Comparison of ENCODE assay signal across 8 mouse cellular contexts in the genomic region with DNA sequence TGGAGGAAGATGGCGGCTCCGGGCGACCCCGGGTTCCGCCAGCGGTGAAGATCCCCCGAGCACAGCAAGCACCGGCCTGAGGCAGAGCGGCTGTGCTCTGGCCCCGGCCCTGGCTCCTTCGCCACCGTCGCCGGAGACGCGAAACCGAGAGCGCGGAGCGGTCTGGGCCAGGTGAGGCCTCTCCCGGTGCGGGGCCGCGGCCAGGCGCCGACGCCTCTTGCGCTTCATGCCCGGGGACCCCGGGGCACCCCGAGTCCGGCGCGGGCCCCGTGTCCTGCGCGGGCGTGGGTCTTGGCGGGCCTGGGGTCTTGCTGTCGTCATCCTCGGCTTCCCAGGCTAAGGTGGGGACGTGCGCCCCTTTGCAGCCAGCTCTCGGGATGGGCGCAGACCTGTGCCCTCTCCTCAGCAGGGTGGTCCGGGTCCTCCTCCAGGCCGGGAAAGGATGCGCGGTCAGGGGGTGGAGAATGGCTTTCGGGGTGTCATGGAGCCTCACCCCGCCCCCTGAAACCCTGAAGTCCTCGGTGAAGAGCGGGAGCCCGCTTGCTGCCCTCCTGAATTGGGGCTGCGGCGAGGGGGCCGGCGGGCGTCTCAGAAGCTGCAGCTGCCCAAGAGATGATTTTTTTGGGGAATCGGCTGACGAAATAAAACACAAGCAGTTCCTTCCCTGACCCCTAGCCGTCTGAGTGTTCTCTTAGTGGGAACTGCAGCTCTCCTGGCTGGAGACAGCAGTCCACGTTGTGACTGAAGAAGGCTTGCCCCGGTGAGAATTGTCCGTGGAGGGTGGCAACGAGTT. TPM values are rescaled to one million over a fixed set of nuclear protein-coding genes. Genes with fewer than 3 reads are reported as not detected.
A peak's percentile ranks its signal among the peaks of the same experiment; 100 is the strongest.
DNase-seq lines count a peak whose midpoint lies in the region; ATAC-seq lines count a peak whose summit lies in the region.

No protein-coding gene starts in this region.

- peak overlapping the region; percentile 91 for H3K4me3 ChIP-seq in brown adipose tissue, adult 24 weeks (ENCODE audit: insufficient read depth, low read depth, low read length)
- H3K4me3 ChIP-seq in heart, embryonic 11.5 days (ENCODE audit: low read depth, low read length), result peak overlapping the region; percentile 99
- peak overlapping the region; percentile 99 for H3K4me3 ChIP-seq in kidney, embryonic 15.5 days (replicated peaks)
- peak overlapping the region; percentile 71 for H3K4me3 ChIP-seq in stomach, embryonic 15.5 days (replicated peaks)

- WGBS in heart, embryonic 11.5 days (ENCODE audit: insufficient replicate concordance), result under 1% methylated on average over 55 of the region's 66 CpGs
- WGBS in kidney, embryonic 15.5 days, result under 1% methylated on average over 66 of the region's 66 CpGs
- under 1% methylated on average over 66 of the region's 66 CpGs for WGBS in stomach, embryonic 15.5 days

- no peaks in the 10 kb centered on the region for H3K9me3 ChIP-seq in heart, embryonic 11.5 days (replicated peaks; ENCODE audit: control insufficient read depth, low read length)
- H3K9me3 ChIP-seq in kidney, embryonic 15.5 days (replicated peaks), result no peaks in the 10 kb centered on the region
- H3K9me3 ChIP-seq in stomach, embryonic 15.5 days, result no peaks in the 10 kb centered on the region

- peak; percentile 64 for ATAC-seq in heart, embryonic 11.5 days (replicated peaks; ENCODE audit: insufficient number of reproducible peaks, low FRiP score, low TSS enrichment)
- ATAC-seq in kidney, embryonic 15.5 days (replicated peaks; ENCODE audit: low FRiP score), result peak; percentile 83
- ATAC-seq in megakaryocyte progenitor cell, adult 5-6 weeks (replicated peaks; ENCODE audit: poor library complexity), result peak; percentile 50
- ATAC-seq in stomach, embryonic 15.5 days (ENCODE audit: insufficient read depth, low FRiP score, low read depth), result peak; percentile 73

- no peaks in the 10 kb centered on the region for H3K27me3 ChIP-seq in heart, embryonic 11.5 days (ENCODE audit: control insufficient read depth, insufficient read depth, low read length)
- no peaks in the 10 kb centered on the region for H3K27me3 ChIP-seq in kidney, embryonic 15.5 days
- no peaks in the 10 kb centered on the region for H3K27me3 ChIP-seq in stomach, embryonic 15.5 days (replicated peaks)

- peak overlapping the region; percentile 36; the same call in 1 of the 2 replicates for H3K27ac ChIP-seq in brown adipose tissue, adult 24 weeks (replicated peaks; ENCODE audit: low read depth, low read length)
- peak overlapping the region; percentile 81 for H3K27ac ChIP-seq in heart, embryonic 11.5 days (ENCODE audit: low read depth, low read length)
- peak overlapping the region; percentile 98 for H3K27ac ChIP-seq in kidney, embryonic 15.5 days
- H3K27ac ChIP-seq in stomach, embryonic 15.5 days, result peak overlapping the region; percentile 97

- no peaks in the 10 kb centered on the region for H3K36me3 ChIP-seq in heart, embryonic 11.5 days (ENCODE audit: control insufficient read depth, insufficient read depth, low read length)
- no peaks in the 10 kb centered on the region for H3K36me3 ChIP-seq in kidney, embryonic 15.5 days
- no peaks in the 10 kb centered on the region for H3K36me3 ChIP-seq in stomach, embryonic 15.5 days

- peak overlapping the region; percentile 97 for H3K9ac ChIP-seq in heart, embryonic 11.5 days (ENCODE audit: low read depth, low read length)
- H3K9ac ChIP-seq in kidney, embryonic 15.5 days, result peak overlapping the region; percentile 98
- H3K9ac ChIP-seq in stomach, embryonic 15.5 days, result peak overlapping the region; percentile 86

- peak overlapping the region; percentile 92 for H3K4me2 ChIP-seq in heart, embryonic 11.5 days
- peak overlapping the region; percentile 87 for H3K4me2 ChIP-seq in kidney, embryonic 15.5 days
- peak overlapping the region; percentile 67 for H3K4me2 ChIP-seq in stomach, embryonic 15.5 days

- peak; percentile 41 to 50 for DNase-seq in adrenal gland, adult 18-20 months (ENCODE audit: low spot score in 2 of 2)
- no peak for DNase-seq in adrenal gland, adult 8-10 months
- peak; percentile 50 for DNase-seq in B cell, adult 2 months

- peaks cover 3% of the 10 kb centered on the region; the same call in 1 of the 2 replicates for H3K4me1 ChIP-seq in brown adipose tissue, adult 24 weeks (ENCODE audit: control insufficient read depth, insufficient read depth, insufficient read length, low read length)
- H3K4me1 ChIP-seq in heart, embryonic 11.5 days (ENCODE audit: control insufficient read depth, insufficient read depth, low read length), result peaks cover 20% of the 10 kb centered on the region
- H3K4me1 ChIP-seq in kidney, embryonic 15.5 days, result peaks cover 23% of the 10 kb centered on the region
- peaks cover 10% of the 10 kb centered on the region; the same call in 1 of the 2 replicates for H3K4me1 ChIP-seq in stomach, embryonic 15.5 days

RNA-seq across cellular contexts. Expression of gene Fbxo42, which starts 0.5 kb away (rescaled TPM):
- 10 to 100 TPM; 21.1 to 23.1 TPM for total RNA-seq in adrenal gland, adult 18-20 months (2021)
- 10 to 100 TPM; 24.5 to 32.1 (median 29.0) TPM for total RNA-seq in adrenal gland, adult 8-10 months (2022)
- 4.4 and 5.3 TPM in 2 replicates for polyA plus RNA-seq in brown adipose tissue, adult 24 weeks (2012; ENCODE audit: insufficient read depth, insufficient read length, missing spikeins)
- 18.5 and 19.3 TPM in 2 replicates for polyA plus RNA-seq in heart, embryonic 11.5 days (2014; fragmentation: Nextera tagmentation; extraction: Ambion mirVana)
- 22.4 and 23.0 TPM in 2 replicates for polyA plus RNA-seq in kidney, embryonic 15.5 days (2015; fragmentation: Nextera tagmentation; extraction: Ambion mirVana)
- 15.4 and 16.4 TPM in 2 replicates for total RNA-seq in megakaryocyte progenitor cell, adult 5-6 weeks (2015)
- total RNA-seq in megakaryocyte progenitor cell, adult 5-6 weeks (2017), result 10.5 and 11.4 TPM in 2 replicates
- polyA plus RNA-seq in stomach, embryonic 15.5 days (2015; fragmentation: Nextera tagmentation; extraction: Ambion mirVana), result 21.3 and 21.4 TPM in 2 replicates

RNA-seq across cellular contexts. Expression of gene Szrd1, which starts 8.6 kb away (rescaled TPM):
- 100 to 1,000 TPM; 109 to 127 TPM for total RNA-seq in adrenal gland, adult 18-20 months (2021)
- total RNA-seq in adrenal gland, adult 8-10 months (2022), result 100 to 1,000 TPM in 3 of 4 experiments, 10 to 100 TPM in 1; 96.1 to 123 (median 115) TPM
- 52.2 and 85.4 TPM in 2 replicates for polyA plus RNA-seq in brown adipose tissue, adult 24 weeks (2012; ENCODE audit: insufficient read depth, insufficient read length, missing spikeins)
- 23.6 and 25.7 TPM in 2 replicates for polyA plus RNA-seq in heart, embryonic 11.5 days (2014; fragmentation: Nextera tagmentation; extraction: Ambion mirVana)
- 49.6 and 50.4 TPM in 2 replicates for polyA plus RNA-seq in kidney, embryonic 15.5 days (2015; fragmentation: Nextera tagmentation; extraction: Ambion mirVana)
- total RNA-seq in megakaryocyte progenitor cell, adult 5-6 weeks (2015), result 33.2 and 43.0 TPM in 2 replicates
- total RNA-seq in megakaryocyte progenitor cell, adult 5-6 weeks (2017), result 38.8 and 52.7 TPM in 2 replicates
- 34.5 and 44.3 TPM in 2 replicates for polyA plus RNA-seq in stomach, embryonic 15.5 days (2015; fragmentation: Nextera tagmentation; extraction: Ambion mirVana)

Comparison
In these comparisons a context has a peak if more than half of its experiments do, and no peak if none do; other contexts are left out.
1. H3K27ac ChIP-seq: peak in every context shown above with its lines; median percentile 98 in kidney, embryonic 15.5 days; 97 in stomach, embryonic 15.5 days; 81 in heart, embryonic 11.5 days; 36 in brown adipose tissue, adult 24 weeks.